Mouse (Mus musculus) erythroid progenitor cell, adult 5-6 weeks (primary cell): ENCODE results near the gene Mical2. TPM values are rescaled to one million over a fixed set of nuclear protein-coding genes. Genes with fewer than 3 reads are reported as not detected.

ENCODE experiments used
- ATAC-seq: replicated peaks from 2 replicates; pipeline ENCODE4 v1.8.0; 2016; ENCODE audit warnings: moderate number of reproducible peaks, mild to moderate bottlenecking, moderate TSS enrichment, inconsistent platforms; ENCODE audit not compliant: poor library complexity, low FRiP score, severe bottlenecking
- total RNA-seq, 2 experiments: library from RNA; stranded (forward) in 1 of 2; stranded (reverse) in 1 of 2; fragments of 150-400 nt in 1 of 2; fragments of 186-747, 209-891 nt in 1 of 2; gene quantifications; 2 replicates each; pipeline versions ENCODE4 v1.2.3 to v1.2.4; 2015 to 2017; ENCODE audit warnings: low replicate concordance in 2 of 2

Mical2 gene
- total RNA-seq, 2 experiments from 2014 or later: not detected

DNA sequence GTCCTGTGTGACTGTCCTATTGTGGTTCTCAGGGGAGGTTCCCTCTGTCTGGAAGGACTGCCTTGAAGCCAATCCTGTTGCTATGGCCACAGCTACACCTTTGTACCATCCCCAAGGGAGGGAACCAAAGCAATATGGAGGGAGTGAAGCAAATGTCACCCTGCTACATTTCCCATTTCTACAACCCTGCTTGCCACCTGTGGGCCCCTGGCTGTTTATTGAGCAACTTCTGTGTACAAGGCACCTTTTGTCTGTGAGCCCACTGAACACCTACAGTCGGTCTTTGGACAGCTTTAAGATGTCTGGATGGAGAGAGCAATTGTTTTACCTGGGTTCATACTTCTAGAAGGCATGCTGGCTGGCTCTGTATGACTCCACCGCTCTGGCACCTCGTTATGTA is 46.0 kb downstream of the Mical2 start:
- ATAC-seq: no peak

DNA sequence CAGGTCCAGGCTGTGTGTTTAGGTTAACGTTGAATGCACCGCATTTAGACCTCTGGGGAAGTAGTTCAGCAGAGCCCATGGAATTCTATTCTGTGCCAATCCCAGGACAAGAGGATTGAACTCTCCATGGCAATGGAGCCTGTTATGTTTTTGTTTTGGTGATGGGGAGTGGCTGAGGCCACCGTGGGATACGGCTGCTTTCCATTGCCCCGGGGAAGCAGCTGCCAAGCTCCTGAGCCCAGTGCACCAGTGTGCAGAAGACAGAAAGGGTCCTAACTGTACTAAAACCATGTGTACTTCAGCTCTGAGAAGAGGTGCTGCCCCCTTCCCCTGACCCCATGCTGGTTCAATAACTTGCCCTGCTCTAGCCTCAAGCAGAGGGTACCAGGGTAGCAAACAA is 47.0 kb downstream of the Mical2 start:
- ATAC-seq: no peak

DNA sequence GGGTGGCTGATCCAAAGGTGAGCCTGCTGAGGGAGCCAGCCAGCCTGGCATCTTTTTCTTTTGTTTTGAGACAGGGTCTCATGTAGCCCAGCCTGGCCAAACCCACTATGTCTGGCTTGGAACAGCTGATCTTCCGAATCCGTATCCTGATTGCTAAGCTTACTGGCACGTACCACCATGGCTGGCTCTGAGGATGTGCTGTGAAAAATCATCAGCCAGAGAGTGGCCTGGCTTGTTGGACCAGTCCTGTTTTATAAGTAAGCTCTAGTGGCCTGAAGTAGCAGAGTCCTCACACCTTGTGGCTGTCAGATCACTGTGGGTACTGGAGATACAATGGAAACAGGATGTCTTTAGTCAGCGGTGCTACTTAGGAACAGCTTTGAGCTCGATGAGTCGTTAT is 47.8 kb downstream of the Mical2 start:
- no peak for ATAC-seq

DNA sequence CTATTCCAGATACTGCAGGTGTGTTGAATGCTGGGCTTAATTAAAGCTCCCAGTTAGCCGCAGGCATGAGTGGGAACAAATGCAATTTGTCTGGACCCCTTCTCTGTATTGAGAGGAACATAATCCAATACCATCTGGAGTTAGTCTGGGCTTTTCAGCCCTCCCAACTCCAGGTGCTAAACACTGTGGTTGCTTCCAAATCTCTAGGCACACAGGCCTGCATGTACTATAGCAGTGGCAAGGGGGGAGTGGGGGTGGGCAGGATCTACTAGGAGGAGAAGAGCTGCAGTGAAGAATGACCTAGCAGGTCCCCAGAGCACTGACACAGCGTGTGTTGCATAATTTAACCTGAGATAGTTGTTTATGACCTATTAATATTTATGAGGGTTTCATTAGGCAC is 49.0 kb downstream of the Mical2 start:
- no peak for ATAC-seq

DNA sequence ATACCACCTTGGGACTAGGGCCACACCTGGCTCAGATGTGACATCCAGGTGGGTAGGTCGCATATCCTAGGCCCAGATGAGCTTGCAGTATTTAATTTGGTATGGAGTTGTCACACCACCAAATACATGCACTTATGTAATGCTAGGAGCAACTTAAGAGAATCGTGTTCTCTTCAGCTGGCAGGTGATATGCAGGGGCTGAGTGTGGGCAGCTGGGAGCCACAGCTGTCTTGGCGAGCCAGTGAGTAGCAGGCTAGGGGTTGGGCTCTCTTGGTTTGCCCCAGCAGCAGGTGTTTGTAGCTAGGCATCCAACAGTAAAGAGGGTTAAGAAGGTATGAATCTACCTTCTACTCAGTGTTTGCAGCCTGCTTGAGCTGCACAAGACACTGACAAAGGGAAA is 49.4 kb downstream of the Mical2 start:
- no peak for ATAC-seq

DNA sequence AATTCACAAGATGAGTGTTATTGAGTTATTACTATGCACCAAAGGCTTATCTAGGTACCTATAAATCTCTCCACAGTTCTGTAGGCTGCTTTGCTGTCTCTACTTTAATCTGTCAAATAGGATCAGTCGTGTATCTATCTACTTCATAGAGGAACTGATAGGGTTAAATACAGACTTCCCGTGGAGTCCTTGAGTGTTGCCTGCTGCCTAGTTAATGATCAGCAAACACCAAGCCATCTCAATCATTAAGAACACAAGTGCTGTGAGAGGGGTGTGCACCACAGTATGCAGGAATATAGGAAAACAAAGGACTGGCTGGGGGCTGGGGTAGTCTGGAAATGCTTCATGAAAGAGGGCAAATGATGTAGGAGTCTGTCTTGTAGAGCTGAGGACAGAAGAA is 50.2 kb downstream of the Mical2 start:
- ATAC-seq: no peak

DNA sequence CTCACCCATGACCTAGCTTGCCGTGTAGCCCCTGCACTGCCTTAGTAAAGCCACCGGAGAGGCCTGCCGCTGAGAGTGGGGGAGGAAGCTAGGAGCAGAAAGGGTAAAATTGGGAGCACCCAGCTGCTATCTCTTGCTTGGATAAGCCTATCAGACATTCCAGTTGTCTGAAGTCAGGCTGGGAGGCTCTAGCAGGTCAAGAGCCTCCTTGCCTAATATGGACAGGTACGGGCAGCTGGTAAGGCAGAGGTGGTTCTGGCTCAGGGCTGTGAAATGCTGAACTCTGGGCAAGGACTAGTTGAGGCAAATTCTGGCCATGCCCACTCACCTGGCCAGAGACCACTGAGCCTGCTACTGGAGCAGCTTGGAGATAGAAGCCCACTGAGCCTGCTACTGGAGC is 51.2 kb downstream of the Mical2 start:
- no peak for ATAC-seq

DNA sequence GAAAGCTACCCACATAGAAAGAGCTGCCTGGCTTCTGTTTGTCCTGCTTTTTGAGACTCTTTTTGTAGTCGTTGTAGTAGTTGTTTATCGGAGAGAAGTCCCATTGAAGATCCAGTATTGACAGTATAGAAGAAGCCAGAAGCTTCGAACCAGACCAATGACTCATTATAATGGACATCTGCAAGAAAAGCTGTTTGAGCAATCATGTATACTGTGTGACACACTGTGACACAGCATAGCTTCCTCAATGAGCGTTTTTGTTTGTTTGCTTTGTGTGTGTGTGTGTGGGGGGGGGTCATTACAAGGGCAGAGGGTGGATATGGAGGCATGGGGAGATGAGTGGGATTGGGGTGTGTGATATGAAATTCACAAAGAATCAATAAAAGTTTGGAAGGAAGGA is 53.0 kb downstream of the Mical2 start:
- no peak for ATAC-seq

DNA sequence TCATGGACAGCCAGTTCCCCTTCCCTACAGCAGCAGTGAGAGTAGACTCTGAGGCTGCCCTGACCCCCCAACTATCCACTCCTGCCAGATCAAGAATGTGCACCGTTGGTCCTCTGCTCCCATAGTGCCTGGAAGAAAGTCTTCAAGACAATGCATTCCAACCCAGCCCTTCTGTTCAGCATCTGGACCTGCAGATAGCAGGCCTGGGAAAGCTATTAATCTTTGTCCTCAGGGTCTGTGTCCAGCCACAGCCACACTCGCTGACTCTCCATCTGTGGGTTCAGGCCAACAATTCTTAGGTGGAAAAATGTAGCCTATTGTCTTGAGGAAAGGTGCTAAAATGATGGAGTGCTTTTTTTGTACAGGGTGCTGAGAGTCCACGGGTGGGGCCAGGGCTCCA is 54.8 kb downstream of the Mical2 start:
- ATAC-seq: no peak

DNA sequence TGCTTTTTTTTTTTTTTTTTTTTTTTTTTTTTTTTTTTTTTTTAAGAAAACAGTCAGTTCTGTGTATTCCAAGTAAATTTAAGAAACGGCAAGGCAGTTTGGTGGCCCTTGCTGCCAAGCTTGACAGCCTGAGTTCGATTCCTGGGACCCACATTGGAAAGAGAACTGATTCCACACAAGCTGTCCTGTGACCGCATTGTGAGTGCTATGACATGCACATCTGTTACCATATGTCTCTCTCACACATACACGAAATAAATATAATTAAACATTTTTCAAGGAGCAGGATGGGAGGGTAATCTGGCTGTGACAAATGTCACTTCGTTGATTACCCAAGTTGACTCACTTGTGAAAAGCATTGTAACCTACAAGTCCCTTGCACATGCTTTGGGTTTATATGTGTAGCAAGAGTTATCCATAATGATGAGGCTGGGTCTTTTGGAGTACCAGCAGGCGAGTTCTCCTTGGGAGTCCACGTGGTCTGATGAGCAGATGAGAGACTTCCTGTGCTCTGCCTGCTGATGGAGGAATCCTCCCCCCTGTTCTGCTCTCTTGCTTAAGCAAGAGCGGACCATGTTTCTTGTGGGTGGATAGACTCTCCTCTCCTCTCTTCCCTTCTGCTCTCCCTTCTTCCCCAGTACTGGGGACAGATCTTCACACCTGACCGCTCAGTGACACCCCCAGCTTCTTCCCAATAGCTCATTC is 58.1 kb downstream of the Mical2 start:
- ATAC-seq: no peak

DNA sequence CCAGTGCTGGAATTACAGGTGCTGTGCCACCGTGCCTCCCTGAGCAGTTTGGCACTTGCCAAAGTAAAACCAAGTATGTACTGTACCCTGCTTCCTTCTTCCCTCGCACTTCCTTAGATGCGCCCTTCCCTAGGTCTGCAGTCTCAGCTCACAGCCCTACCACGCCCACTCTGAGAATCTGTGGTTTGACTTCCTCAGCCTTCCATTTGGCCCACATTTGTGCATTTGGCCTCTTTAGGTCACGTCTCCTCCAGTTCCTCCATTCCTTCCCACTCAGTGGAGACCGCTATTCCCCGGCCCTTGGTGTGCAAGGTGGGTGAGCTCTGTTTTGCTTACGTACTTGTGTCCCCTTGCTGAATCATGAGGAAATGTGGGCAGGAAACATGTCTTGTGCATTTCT is 59.9 kb downstream of the Mical2 start:
- no peak for ATAC-seq

DNA sequence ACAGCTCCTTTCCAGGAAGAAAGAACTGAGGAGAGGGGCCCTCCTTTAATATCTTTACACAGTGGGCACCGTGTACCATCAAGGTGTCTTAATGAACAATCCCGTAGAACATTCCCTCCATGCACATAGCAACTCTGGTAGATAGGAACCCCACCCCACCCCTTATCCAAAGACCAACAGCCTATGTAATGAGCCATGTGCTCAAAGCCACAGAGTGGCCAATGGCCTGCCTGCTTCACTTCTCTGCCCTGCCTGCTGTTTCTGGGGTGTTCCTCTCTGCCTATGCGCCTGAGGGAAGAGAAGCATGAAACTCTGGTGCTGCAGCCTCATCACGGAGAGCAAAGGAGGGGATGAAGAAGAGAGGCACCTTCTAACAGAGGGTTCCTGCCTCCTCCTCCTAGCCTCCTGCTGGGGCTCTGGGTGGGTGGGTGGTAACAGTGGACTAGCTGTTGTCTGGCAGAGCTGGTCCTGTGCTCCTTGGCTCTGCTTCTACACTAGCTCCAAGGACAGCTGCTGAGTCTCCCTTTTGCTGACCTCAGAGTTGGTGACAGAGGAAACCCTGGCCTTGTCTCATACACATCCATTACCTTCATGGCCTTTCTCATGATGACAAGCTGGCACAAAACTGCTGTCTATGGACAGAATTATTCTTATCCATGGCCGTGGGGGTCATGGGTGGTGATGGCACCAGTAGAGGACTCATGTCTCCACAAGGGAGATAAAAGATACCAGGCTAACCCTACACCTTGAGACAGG is 62.9 kb downstream of the Mical2 start:
- no peak for ATAC-seq

DNA sequence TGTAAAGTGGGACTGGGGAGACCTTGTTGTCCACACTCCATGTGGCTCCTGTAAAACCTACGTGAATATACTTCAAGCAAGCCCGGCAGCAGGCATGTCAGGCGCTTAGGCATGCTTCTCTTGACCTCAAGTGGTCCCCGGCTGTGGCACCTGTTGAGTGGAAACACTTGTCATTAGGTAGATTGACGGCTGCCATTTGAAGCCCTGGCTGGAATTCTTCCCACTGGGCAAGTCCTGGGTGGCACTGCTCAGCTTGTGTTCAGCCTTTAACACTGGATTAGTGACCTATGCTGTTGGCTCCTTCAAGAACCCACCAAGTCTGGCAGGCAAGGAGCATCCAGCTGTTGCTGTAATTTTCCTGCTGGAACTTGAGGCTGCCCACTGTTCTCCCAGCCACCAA is 63.9 kb downstream of the Mical2 start:
- no peak for ATAC-seq

DNA sequence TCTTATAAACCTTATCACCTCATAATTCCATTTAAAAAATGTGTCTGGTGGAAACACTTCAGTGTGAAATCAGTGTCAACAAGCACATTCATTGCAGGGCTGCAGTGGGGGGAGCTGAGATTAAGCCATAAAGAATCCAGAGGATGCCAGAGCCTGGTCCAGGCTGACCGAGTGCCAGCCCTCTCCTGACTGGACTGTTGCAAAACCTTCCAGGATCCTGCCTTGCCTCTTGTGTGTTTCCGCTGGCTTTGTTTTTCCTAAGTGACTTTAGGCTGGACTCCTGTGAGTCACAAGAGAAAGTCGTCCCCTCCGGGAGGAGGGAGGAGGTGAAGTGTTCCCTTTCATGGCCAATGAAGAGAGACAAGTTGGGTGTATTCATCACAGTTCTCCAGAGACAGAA is 64.3 kb downstream of the Mical2 start:
- ATAC-seq: no peak

DNA sequence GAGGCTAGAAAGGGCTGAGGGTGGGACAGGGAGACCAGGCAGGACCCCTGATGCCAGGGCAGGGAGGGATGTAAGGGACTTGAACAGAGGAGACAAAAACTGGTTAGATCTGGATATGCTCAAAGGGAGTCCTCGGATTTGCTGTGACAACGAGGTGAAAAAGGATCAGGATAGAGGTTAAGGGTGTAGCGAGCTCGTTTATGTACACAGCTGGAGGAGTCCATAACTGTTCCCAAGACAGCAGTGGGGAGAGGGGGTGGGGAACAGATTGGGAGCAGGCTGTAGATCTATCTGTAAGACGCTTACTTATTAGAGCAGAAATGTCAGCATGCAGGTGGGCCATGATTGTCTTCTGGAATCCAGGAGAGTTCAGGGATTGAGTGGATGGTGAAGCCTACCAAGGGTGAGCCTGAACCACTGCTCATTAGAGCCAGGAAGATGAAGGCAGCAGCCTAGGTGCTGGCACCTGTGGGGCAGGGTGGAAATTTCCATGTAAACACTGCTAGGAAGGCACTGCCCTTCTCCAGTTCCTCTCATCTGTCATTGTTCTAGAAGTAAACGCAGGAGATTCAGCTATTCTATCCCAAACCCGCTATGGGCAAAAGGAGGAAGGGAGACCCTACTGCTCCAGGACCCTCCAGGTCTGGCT is 67.9 kb downstream of the Mical2 start:
- ATAC-seq: no peak

DNA sequence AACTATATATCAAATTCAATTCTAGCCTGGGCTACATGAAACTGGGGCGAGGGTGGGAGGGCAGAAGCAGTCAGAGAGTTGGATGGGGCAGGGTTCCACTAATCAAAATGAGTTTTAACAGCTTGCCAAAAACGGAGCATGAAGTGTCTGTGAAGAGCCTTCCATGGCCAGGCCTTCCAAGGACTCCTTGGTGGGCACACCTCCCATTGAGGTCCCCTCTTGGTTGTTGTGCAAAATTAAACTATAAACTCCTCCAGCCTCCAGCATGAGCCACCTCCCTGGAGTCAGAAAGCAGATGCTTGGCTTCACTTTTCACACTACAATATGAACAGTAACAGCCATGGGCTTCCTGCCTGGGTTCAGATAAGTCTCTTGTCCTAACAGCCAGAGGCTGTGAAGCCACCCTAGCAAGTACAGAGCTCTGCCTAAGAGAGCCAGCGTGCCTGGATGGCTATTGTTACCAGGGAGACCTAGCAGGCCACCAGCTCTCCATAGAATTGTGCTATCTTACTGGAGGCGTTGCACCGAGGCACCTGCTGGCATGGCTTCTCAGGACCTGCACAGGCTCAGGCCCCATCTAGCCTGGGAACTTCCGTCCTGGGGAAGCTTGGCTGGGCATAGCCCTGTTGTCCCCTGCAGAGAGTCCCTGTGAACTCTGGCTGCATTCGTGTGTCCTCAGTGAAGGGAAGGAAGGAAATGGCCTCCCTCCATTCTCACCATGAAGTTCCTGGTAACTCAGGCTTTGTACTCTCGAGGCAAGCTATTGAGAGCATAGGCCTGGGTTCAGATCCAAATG is 70.0 kb downstream of the Mical2 start:
- ATAC-seq: no peak

DNA sequence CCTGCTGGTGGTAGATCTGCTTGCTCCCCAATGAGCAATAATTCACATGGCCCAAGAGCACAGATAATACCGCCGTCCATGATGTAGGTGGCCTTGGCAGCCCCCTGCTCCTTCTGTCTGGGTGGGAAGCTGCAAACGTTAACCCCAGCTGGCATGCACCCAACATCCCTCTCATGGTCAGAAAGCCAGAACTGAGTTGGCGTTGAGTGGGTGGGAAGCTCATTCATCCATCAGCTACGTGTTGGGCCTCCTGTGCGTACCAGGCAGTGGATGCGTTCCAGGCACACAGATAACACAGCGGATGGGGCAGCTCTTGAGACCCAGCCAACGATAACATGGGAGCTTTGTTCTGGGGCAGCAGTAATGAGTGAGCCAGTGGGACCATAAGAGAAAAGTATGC is 72.4 kb downstream of the Mical2 start:
- no peak for ATAC-seq

DNA sequence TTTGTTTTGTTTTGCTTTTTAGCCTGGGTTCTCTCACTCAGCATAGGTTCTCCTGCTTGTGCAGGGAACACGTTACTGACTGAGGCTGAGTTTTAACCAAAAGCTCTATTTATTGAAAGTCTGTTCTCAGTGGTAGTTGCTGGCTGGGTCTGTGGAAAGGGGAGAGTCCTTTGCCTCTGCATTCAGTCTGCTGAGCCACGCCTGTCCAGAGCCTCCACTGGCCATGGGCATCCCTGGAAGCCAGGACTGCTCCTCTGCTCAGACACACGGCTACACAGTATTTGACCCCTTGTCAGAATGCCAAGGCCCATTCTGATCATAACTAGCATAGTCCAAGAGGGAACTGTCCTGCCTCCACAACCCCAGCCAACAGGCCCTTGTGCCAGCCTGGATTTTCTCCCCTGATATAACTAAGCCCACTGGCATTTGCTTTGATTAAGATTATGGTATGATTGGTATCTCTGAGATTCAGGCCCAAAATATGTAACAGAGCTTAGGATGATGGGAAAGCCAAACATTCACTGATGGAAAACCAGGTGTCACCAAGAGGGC is 73.3 kb downstream of the Mical2 start:
- ATAC-seq: no peak

DNA sequence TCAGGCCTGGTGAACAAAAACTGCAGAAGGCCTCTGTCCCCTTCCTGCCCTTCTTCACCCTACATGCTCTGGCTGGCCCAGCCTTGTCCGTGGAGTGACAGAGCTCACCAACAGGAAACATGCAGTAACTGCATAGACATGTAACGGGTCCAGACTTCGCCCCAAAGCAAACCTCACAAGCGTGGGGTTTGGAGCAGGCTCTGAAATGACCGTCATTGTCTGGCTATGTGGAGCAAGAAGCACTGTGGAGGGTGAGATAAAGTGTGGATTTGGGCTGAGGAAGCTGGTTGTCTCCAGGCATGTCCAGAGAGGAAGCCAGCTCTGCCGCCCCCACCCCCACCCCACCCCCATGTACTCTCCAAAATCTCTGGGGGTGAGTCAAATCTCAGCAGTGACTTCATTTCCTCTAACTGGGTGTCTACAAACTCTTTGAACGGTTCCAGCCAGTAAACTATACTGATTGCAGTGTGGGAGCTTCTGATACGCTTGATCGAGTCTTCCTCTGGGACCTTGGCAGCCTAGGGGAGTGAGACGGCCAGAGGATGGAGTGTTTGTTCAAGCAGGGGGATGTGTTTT is 74.0 kb downstream of the Mical2 start:
- no peak for ATAC-seq

DNA sequence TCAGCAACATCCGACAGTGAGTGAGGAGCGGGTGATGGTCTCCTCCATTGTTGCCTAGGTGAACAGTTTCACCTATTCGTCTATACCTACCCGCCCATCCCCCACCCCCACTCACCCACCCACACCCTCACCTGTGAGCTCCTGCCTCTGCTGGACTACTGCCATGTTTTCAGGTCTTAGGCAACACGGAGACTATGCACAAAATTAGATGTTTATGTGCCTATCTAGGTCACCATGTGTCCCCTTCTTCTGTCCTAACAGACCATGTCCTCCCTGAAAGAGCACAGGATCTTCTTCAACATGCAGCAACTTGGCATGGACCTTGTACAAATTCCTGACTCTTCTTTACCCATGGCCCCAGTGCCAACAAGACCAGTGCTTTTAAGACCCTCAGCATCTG is 74.5 kb downstream of the Mical2 start:
- ATAC-seq: no peak
